Mouse (Mus musculus): Measurements from ENCODE around the gene Trim3.

GRCm38 (mm10) chr7:105562317-105562716 is 71.1 kb downstream of the Trim3 start:
- no peak for TF ChIP-seq CTCF (IDR thresholded peaks at IDR 0.05; ENCODE audit: low read depth, low read length)
- no peak for TF ChIP-seq POLR2A (IDR thresholded peaks at IDR 0.05; ENCODE audit: extremely low read depth, insufficient read depth, low read length)
